Mouse (Mus musculus): ENCODE measurements around the gene Lipa. TPM values are rescaled to one million over a fixed set of nuclear protein-coding genes. Genes with fewer than 3 reads are reported as not detected.

Gene Lipa
- polyA plus RNA-seq, 1 experiment from 2014 or later, result 19.1 TPM

DNA sequence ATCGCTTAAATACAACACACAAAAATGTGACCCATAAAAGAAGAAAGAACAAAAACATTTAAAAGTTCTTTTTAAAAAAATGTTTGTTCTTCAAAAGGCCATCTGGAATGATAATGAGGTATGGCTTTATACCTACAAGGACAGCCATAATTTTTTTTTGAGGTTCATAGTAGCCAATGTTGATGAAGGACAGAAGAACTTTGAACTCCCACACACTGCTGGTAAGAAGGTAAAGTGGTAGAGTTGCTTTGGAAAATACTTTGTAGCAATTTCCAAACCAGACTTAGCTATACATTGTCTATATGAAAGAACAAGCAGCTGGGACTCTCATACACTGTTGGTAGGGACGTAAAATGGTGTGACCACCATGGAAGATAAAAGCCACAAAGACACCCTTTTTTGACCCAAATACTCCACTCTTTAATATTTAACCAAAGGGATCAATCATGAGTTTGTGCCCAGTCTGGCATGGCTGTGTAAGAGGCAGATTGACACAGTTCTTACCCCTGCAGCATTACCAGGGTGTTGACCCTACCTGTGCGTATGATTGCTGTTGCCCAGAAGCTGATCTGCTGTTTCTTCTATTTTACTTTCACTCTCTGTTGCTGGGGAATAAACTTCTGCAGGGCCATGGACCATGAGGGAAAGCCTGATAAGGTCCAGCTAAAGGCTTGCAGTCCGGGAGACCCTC is 4.9 kb upstream of the Lipa start:
- H3K4me2 ChIP-seq (replicated peaks; ENCODE audit: low read depth), result no peak overlapping the region
- no peaks in the 10 kb centered on the region for H3K27me3 ChIP-seq (ENCODE audit: control insufficient read depth, insufficient read depth, low read length)
- WGBS, result 91% methylated on average over 4 of the region's 4 CpGs
- no peak for DNase-seq (ENCODE audit: low spot score)
- H3K4me3 ChIP-seq (ENCODE audit: low read depth, low read length), result no peak overlapping the region
- no peak overlapping the region for H3K27ac ChIP-seq (replicated peaks)
- ATAC-seq (ENCODE audit: low FRiP score, low TSS enrichment), result no peak
- no peaks in the 10 kb centered on the region for H3K36me3 ChIP-seq (ENCODE audit: control insufficient read depth, insufficient read depth, low read length)
- no peak overlapping the region for H3K9ac ChIP-seq (ENCODE audit: low read length)
- H3K9me3 ChIP-seq (ENCODE audit: control insufficient read depth, low read length), result no peaks in the 10 kb centered on the region
- no peak for TF ChIP-seq EP300 (optimal IDR thresholded peaks at IDR 0.05)
- TF ChIP-seq CTCF (IDR thresholded peaks at IDR 0.05; ENCODE audit: low read depth), result no peak
- H3K4me1 ChIP-seq (replicated peaks; ENCODE audit: control insufficient read depth, insufficient read depth), result no peaks in the 10 kb centered on the region

DNA sequence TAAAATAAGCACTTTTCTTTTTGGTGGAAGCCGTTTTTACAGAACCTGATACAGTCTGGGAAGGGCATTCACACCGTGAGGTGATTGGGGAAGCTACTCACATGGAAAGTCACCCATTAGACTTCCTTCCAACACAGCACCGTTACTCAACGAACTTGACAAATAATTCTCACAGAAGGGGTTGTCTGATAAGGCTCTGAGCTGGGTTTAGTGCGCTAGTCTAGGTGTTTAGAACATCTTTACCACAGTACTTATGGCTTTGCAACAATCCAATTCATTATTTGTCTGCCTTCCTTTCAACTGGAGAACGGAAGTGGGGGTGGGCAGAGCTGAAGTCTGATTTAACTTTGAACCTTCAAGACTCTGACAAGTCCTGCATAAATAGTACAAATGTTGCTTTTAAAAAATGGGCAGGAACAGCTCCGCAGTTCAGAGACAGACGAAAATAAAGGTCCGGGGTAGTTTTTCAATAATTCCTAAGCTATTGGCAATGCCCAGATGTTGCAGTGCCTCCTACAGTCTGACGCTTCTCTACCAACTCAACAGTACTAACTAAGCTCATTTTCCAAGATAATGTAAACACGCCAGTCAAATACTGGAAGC is 852 bp downstream of the Lipa start:
- ATAC-seq (ENCODE audit: low FRiP score, low TSS enrichment) (no peak), DNase-seq (ENCODE audit: low spot score) (no peak)
- Histone ChIP-seq H3K4me2 (replicated peaks; ENCODE audit: low read depth) (peak overlapping the region; percentile 96), H3K36me3 (ENCODE audit: control insufficient read depth, insufficient read depth, low read length) (no peaks in the 10 kb centered on the region), H3K27me3 (ENCODE audit: control insufficient read depth, insufficient read depth, low read length) (no peaks in the 10 kb centered on the region), H3K4me1 (replicated peaks; ENCODE audit: control insufficient read depth, insufficient read depth) (no peaks in the 10 kb centered on the region), H3K27ac (replicated peaks) (peak overlapping the region; percentile 77), H3K9me3 (ENCODE audit: control insufficient read depth, low read length) (no peaks in the 10 kb centered on the region), H3K4me3 (ENCODE audit: low read depth, low read length) (peak overlapping the region; percentile 80), H3K9ac (ENCODE audit: low read length) (peak overlapping the region; percentile 80)
- 7% methylated on average over 11 of the region's 11 CpGs for WGBS
- no peak for TF ChIP-seq EP300 (optimal IDR thresholded peaks at IDR 0.05)
- TF ChIP-seq CTCF (IDR thresholded peaks at IDR 0.05; ENCODE audit: low read depth), result peak; percentile 54

DNA sequence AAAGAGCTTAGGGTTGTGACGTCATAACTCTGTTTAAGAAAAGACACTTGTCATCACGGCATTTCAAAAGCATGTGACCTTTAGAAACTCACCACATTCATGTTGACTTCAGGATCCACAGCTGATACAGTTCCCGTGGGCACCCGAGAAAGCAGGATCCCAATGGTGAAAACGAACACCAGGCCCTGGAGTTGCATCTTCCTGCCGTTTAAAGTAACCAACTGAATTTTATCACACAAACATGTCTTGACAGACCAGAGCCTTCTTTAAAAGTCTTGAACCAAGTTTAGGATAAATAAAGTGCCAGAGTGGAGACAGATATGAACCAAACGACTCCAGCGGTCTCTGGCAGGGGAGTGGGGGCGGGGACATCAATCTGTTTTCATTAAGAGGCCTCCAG is 2.6 kb downstream of the Lipa start:
- H3K9ac ChIP-seq (ENCODE audit: low read length), result no peak overlapping the region
- no peak overlapping the region for H3K4me2 ChIP-seq (replicated peaks; ENCODE audit: low read depth)
- H3K36me3 ChIP-seq (ENCODE audit: control insufficient read depth, insufficient read depth, low read length), result no peaks in the 10 kb centered on the region
- no peaks in the 10 kb centered on the region for H3K27me3 ChIP-seq (ENCODE audit: control insufficient read depth, insufficient read depth, low read length)
- WGBS, result 35% methylated on average over 9 of the region's 9 CpGs
- no peak overlapping the region for H3K27ac ChIP-seq (replicated peaks)
- H3K4me1 ChIP-seq (replicated peaks; ENCODE audit: control insufficient read depth, insufficient read depth), result no peaks in the 10 kb centered on the region
- TF ChIP-seq CTCF (IDR thresholded peaks at IDR 0.05; ENCODE audit: low read depth) (no peak), EP300 (optimal IDR thresholded peaks at IDR 0.05) (no peak)
- DNase-seq (ENCODE audit: low spot score) (no peak), ATAC-seq (ENCODE audit: low FRiP score, low TSS enrichment) (no peak)
- no peaks in the 10 kb centered on the region for H3K9me3 ChIP-seq (ENCODE audit: control insufficient read depth, low read length)
- H3K4me3 ChIP-seq (ENCODE audit: low read depth, low read length), result no peak overlapping the region

DNA sequence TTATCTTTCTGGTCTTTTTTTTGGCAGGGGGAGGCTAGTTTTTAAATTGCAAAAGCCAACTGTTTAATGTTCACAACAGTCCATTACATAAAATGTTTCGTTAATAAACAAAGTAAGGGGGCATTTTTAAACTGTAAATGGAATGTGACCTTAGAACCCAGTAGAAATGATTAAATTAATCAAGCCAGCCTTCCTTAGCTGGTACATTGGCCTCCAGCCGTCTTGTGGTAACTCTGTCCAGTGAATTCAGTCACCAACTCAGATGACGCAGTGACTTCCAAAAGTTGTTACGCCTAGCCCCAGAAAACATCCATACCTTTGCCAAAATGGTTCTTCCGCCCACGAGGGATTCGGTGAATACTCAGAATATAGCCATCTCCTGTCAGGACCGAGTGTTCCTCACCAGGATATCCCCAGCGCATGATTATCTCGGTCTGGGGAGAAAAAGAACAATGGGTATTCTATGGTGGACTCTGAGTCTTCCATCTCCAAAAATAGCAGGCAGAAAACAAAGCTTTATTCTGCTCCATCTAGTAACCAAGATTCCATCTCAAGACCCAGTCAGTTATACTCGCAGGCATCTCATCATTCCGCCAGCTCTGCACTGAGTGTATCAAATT is 4.1 kb downstream of the Lipa start:
- no peak for TF ChIP-seq EP300 (optimal IDR thresholded peaks at IDR 0.05)
- TF ChIP-seq CTCF (IDR thresholded peaks at IDR 0.05; ENCODE audit: low read depth), result no peak

DNA sequence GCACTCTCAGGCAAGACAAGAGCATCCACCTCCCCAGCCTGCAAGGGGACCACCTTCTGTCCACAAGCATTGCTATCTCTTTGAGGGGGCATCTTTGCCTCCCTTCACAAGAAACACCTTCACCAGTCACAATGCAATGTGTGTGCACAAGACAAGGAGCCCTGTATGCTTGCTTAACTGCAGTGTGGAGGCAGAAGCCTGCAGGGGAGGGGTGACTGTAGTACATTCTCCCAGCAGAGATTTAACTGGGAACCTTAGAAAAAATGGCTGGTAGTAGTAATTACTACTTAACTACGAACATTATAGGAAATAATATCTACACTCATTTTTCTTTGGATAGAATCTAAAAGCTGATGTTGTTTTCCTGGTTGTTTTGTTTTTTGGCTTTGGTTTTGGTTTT is 5.3 kb downstream of the Lipa start:
- no peak for DNase-seq (ENCODE audit: low spot score)
- H3K9ac ChIP-seq (ENCODE audit: low read length), result no peak overlapping the region
- ATAC-seq (ENCODE audit: low FRiP score, low TSS enrichment), result no peak
- H3K27me3 ChIP-seq (ENCODE audit: control insufficient read depth, insufficient read depth, low read length), result no peaks in the 10 kb centered on the region
- no peaks in the 10 kb centered on the region for H3K36me3 ChIP-seq (ENCODE audit: control insufficient read depth, insufficient read depth, low read length)
- no peaks in the 10 kb centered on the region for H3K4me1 ChIP-seq (replicated peaks; ENCODE audit: control insufficient read depth, insufficient read depth)
- no peak overlapping the region for H3K4me3 ChIP-seq (ENCODE audit: low read depth, low read length)
- H3K4me2 ChIP-seq (replicated peaks; ENCODE audit: low read depth), result no peak overlapping the region
- TF ChIP-seq EP300 (optimal IDR thresholded peaks at IDR 0.05) (no peak), CTCF (IDR thresholded peaks at IDR 0.05; ENCODE audit: low read depth) (no peak)
- no peak overlapping the region for H3K27ac ChIP-seq (replicated peaks)
- 82% methylated on average over 1 of the region's 1 CpGs for WGBS
- no peaks in the 10 kb centered on the region for H3K9me3 ChIP-seq (ENCODE audit: control insufficient read depth, low read length)

More for the DNA sequence above, 4.1 kb downstream of the Lipa start:
- Histone ChIP-seq H3K4me2 (replicated peaks; ENCODE audit: low read depth) (no peak overlapping the region), H3K36me3 (ENCODE audit: control insufficient read depth, insufficient read depth, low read length) (no peaks in the 10 kb centered on the region), H3K27me3 (ENCODE audit: control insufficient read depth, insufficient read depth, low read length) (no peaks in the 10 kb centered on the region), H3K4me3 (ENCODE audit: low read depth, low read length) (no peak overlapping the region), H3K9me3 (ENCODE audit: control insufficient read depth, low read length) (no peaks in the 10 kb centered on the region), H3K27ac (replicated peaks) (no peak overlapping the region), H3K9ac (ENCODE audit: low read length) (no peak overlapping the region), H3K4me1 (replicated peaks; ENCODE audit: control insufficient read depth, insufficient read depth) (no peaks in the 10 kb centered on the region)
- no peak for ATAC-seq (ENCODE audit: low FRiP score, low TSS enrichment)
- DNase-seq (ENCODE audit: low spot score), result no peak
- 77% methylated on average over 12 of the region's 12 CpGs for WGBS

DNA sequence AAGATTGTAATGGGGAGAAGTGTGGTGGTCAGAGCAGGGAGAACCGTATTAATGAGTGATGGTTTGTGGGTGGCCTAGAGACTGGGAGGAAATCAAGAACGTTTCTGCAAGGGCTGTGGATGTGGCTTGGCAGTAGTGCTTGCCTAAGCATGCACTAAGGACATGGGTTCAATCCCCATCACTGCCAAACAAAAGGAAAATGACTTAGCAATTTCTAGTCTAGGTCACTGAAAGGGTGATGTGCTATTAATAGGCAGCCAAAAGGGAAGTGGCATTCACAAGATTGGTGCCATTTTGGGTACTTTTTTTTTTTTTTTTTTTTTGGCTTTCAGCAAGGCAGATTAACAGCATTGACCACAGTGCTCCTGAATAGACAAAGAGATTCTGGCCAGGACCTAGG is 5.9 kb downstream of the Lipa start:
- DNase-seq (ENCODE audit: low spot score) (no peak), ATAC-seq (ENCODE audit: low FRiP score, low TSS enrichment) (no peak)
- Histone ChIP-seq H3K4me3 (ENCODE audit: low read depth, low read length) (no peak overlapping the region), H3K36me3 (ENCODE audit: control insufficient read depth, insufficient read depth, low read length) (no peaks in the 10 kb centered on the region), H3K9ac (ENCODE audit: low read length) (no peak overlapping the region), H3K27me3 (ENCODE audit: control insufficient read depth, insufficient read depth, low read length) (no peaks in the 10 kb centered on the region), H3K4me1 (replicated peaks; ENCODE audit: control insufficient read depth, insufficient read depth) (no peaks in the 10 kb centered on the region), H3K9me3 (ENCODE audit: control insufficient read depth, low read length) (no peaks in the 10 kb centered on the region), H3K27ac (replicated peaks) (no peak overlapping the region), H3K4me2 (replicated peaks; ENCODE audit: low read depth) (no peak overlapping the region)
- TF ChIP-seq CTCF (IDR thresholded peaks at IDR 0.05; ENCODE audit: low read depth) (no peak), EP300 (optimal IDR thresholded peaks at IDR 0.05) (no peak)
- 57% methylated on average over 2 of the region's 2 CpGs for WGBS

Data from stomach, postnatal 0 days (tissue).